ENCODE assay signal across 8 mouse cellular contexts in genomic region chr3:29812480-29813240, GRCm38 (mm10).
A peak's percentile ranks its signal among the peaks of the same experiment; 100 is the strongest.
DNase-seq lines count a peak whose midpoint lies in the region; ATAC-seq lines count a peak whose summit lies in the region.

No protein-coding gene starts in this region.

- no peak overlapping the region for H3K4me3 ChIP-seq in intestine, embryonic 16.5 days (ENCODE audit: low read length)
- no peak overlapping the region for H3K4me3 ChIP-seq in intestine, embryonic 15.5 days (replicated peaks)
- peak overlapping the region; percentile 14; the same call in 1 of the 2 replicates for H3K4me3 ChIP-seq in midbrain, embryonic 13.5 days (replicated peaks)

- no peak overlapping the region for H3K4me2 ChIP-seq in intestine, embryonic 16.5 days (ENCODE audit: low read depth, low read length)
- H3K4me2 ChIP-seq in intestine, embryonic 15.5 days (replicated peaks) = no peak overlapping the region
- H3K4me2 ChIP-seq in midbrain, embryonic 13.5 days (replicated peaks) = peak overlapping the region; percentile 33

- no peak overlapping the region for H3K9ac ChIP-seq in intestine, embryonic 16.5 days (ENCODE audit: low read depth, low read length)
- H3K9ac ChIP-seq in intestine, embryonic 15.5 days = no peak overlapping the region
- H3K9ac ChIP-seq in midbrain, embryonic 13.5 days (replicated peaks) = no peak overlapping the region

- no peaks in the 10 kb centered on the region for H3K27me3 ChIP-seq in intestine, embryonic 16.5 days (replicated peaks; ENCODE audit: control insufficient read depth, insufficient read depth, low read length)
- no peaks in the 10 kb centered on the region for H3K27me3 ChIP-seq in intestine, embryonic 15.5 days (replicated peaks)
- no peaks in the 10 kb centered on the region for H3K27me3 ChIP-seq in midbrain, embryonic 13.5 days

- intact Hi-C loops in heart, postnatal 10 days (cut with DNase I) = loop anchor here (2.0 to 10.0 kb wide), 7 partner anchors 70 to 732 kb away; partner anchors contain the start of gene Mecom

- 55% methylated on average over 14 of the region's 14 CpGs for WGBS in intestine, embryonic 16.5 days
- WGBS in intestine, embryonic 15.5 days = 57% methylated on average over 14 of the region's 14 CpGs
- WGBS in midbrain, embryonic 13.5 days = 42% methylated on average over 14 of the region's 14 CpGs

- H3K36me3 ChIP-seq in intestine, embryonic 16.5 days (ENCODE audit: control insufficient read depth, insufficient read depth, low read length) = no peaks in the 10 kb centered on the region
- no peaks in the 10 kb centered on the region for H3K36me3 ChIP-seq in intestine, embryonic 15.5 days
- H3K36me3 ChIP-seq in midbrain, embryonic 13.5 days = no peaks in the 10 kb centered on the region

- no peak overlapping the region for H3K27ac ChIP-seq in intestine, embryonic 16.5 days (ENCODE audit: low read length)
- no peak overlapping the region for H3K27ac ChIP-seq in intestine, embryonic 15.5 days
- no peak overlapping the region for H3K27ac ChIP-seq in midbrain, embryonic 13.5 days

- peak; percentile 82 for DNase-seq in embryo, embryonic 10.5 days (ENCODE audit: low spot score)
- DNase-seq in heart, postnatal 10 days = peak; percentile 14 to 63
- peak; percentile 31 for DNase-seq in layer of hippocampus, adult 11-12 months (ENCODE audit: low spot score)
- no peak for DNase-seq in thymus, postnatal 4 days

- H3K9me3 ChIP-seq in intestine, embryonic 16.5 days (ENCODE audit: control insufficient read depth, low read length) = no peaks in the 10 kb centered on the region
- no peaks in the 10 kb centered on the region for H3K9me3 ChIP-seq in intestine, embryonic 15.5 days
- no peaks in the 10 kb centered on the region for H3K9me3 ChIP-seq in midbrain, embryonic 13.5 days

- peak; percentile 16; the same call in 1 of the 2 replicates for ATAC-seq in intestine, embryonic 16.5 days
- no peak for ATAC-seq in intestine, embryonic 15.5 days
- ATAC-seq in midbrain, embryonic 13.5 days = peak; percentile 77
- no peak for ATAC-seq in megakaryocyte-erythroid progenitor cell, adult 5-6 weeks (replicated peaks; ENCODE audit: low FRiP score, low TSS enrichment, poor library complexity, severe bottlenecking)

- H3K4me1 ChIP-seq in intestine, embryonic 16.5 days (ENCODE audit: control insufficient read depth, insufficient read depth, low read length) = no peaks in the 10 kb centered on the region
- no peaks in the 10 kb centered on the region for H3K4me1 ChIP-seq in intestine, embryonic 15.5 days (replicated peaks)
- no peaks in the 10 kb centered on the region for H3K4me1 ChIP-seq in midbrain, embryonic 13.5 days (replicated peaks)

Comparison
In these comparisons a context has a peak if more than half of its experiments do, and no peak if none do; other contexts are left out.
1. ATAC-seq: peak in intestine, embryonic 16.5 days (single experiment) and midbrain, embryonic 13.5 days (single experiment); none in intestine, embryonic 15.5 days (single experiment) and megakaryocyte-erythroid progenitor cell, adult 5-6 weeks (single experiment).